Comparison of ENCODE assay signal across 15 mouse cellular contexts in the genomic region with DNA sequence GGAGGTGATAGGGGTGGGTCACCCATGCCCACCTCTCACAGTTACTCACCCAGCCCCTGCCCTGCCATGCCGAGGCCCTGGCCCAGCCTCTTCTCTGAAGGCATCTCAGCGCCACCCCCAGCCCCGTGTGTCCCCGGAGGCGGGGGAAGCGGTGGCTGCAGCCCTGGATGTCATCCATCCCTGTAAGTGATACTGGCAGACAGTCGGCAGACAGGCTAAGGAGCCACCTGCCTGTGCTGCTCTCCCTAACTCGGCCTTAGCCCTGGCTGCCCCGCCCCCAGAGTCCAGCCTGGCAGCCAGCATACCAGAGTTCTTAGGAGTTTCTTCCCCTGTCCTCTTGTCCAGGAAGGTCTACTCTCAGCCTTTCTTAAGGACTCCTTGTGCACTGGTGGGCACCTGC. TPM values are rescaled to one million over a fixed set of nuclear protein-coding genes. Genes with fewer than 3 reads are reported as not detected.
DNase-seq lines count a peak whose midpoint lies in the region; ATAC-seq and TF ChIP-seq lines count a peak whose summit lies in the region.
"Had no signal": no experiment of that assay in that cellular context is flagged by ENCODE, and none has a peak within 500 bp of the region (broad histone marks: within the 10 kb centered on the region; RNA-seq: fewer than 3 reads in every experiment).

No protein-coding gene starts in this region.

- no peaks in the 10 kb centered on the region for H3K4me1 ChIP-seq in forebrain, embryonic 14.5 days (ENCODE audit: control insufficient read depth, insufficient read depth, low read length)
- H3K4me1 ChIP-seq in forebrain, embryonic 15.5 days: no peaks in the 10 kb centered on the region
- H3K4me1 ChIP-seq: hindbrain, embryonic 13.5 days had no signal

- H3K27me3 ChIP-seq in forebrain, embryonic 14.5 days (replicated peaks; ENCODE audit: control insufficient read depth, insufficient read depth, low read length): no peaks in the 10 kb centered on the region
- no peaks in the 10 kb centered on the region for H3K27me3 ChIP-seq in forebrain, embryonic 15.5 days
- H3K27me3 ChIP-seq: limb, embryonic 15.5 days had no signal

- no peak for TF ChIP-seq CTCF in layer of hippocampus, adult 2 months (conservative IDR thresholded peaks at IDR 0.05)

- 14% methylated on average over 9 of the region's 9 CpGs for WGBS in forebrain, embryonic 14.5 days
- WGBS in forebrain, embryonic 15.5 days: 25% methylated on average over 9 of the region's 9 CpGs

- no peak overlapping the region for H3K27ac ChIP-seq in forebrain, embryonic 14.5 days (ENCODE audit: low read depth, low read length)
- no peak overlapping the region for H3K27ac ChIP-seq in forebrain, embryonic 15.5 days (replicated peaks)
- H3K27ac ChIP-seq in layer of hippocampus, adult 2 months: peak overlapping the region; percentile 65
- H3K27ac ChIP-seq: hindbrain, embryonic 13.5 days; limb, embryonic 15.5 days had no signal

- DNase-seq in forebrain, embryonic 14.5 days (ENCODE audit: low spot score): no peak
- DNase-seq in layer of hippocampus, adult 2 months (ENCODE audit: low spot score in 2 of 2): no peak
- no peak for DNase-seq in layer of hippocampus, adult 9-11 months
- DNase-seq in brain, adult 2 months (ENCODE audit: low read depth, low spot score): peak; percentile 61
- DNase-seq in gastrocnemius, adult 8-10 months (ENCODE audit: low spot score in 2 of 2): peak; percentile 53 to 74
- DNase-seq in spleen, postnatal 10 days (ENCODE audit: low spot score in 2 of 2): no peak
- no peak for DNase-seq in layer of hippocampus, adult 11-12 months (ENCODE audit: low spot score)
- DNase-seq: heart, adult 18-20 months; lung, adult 18-20 months; lung, postnatal 4 days had no signal

- H3K4me3 ChIP-seq in forebrain, embryonic 14.5 days (ENCODE audit: low read depth, low read length): no peak overlapping the region
- no peak overlapping the region for H3K4me3 ChIP-seq in forebrain, embryonic 15.5 days
- no peak overlapping the region for H3K4me3 ChIP-seq in layer of hippocampus, adult 2 months
- H3K4me3 ChIP-seq: hindbrain, embryonic 13.5 days; limb, embryonic 15.5 days had no signal

- no peak overlapping the region for H3K4me2 ChIP-seq in forebrain, embryonic 14.5 days (ENCODE audit: low read length)
- H3K4me2 ChIP-seq in forebrain, embryonic 15.5 days (replicated peaks): no peak overlapping the region
- H3K4me2 ChIP-seq: hindbrain, embryonic 13.5 days; limb, embryonic 15.5 days had no signal

- H3K9ac ChIP-seq in forebrain, embryonic 14.5 days (ENCODE audit: low read length): 0 out of 2 replicates have a peak overlapping the region, but pooled peaks have one; percentile 13
- no peak overlapping the region for H3K9ac ChIP-seq in forebrain, embryonic 15.5 days (replicated peaks)
- H3K9ac ChIP-seq: hindbrain, embryonic 13.5 days; limb, embryonic 15.5 days had no signal

- no peak for ATAC-seq in forebrain, embryonic 14.5 days
- ATAC-seq in forebrain, embryonic 15.5 days (replicated peaks): no peak
- ATAC-seq: intestine, postnatal 0 days had no signal

- no peaks in the 10 kb centered on the region for H3K9me3 ChIP-seq in forebrain, embryonic 14.5 days (replicated peaks; ENCODE audit: control insufficient read depth, low read length)
- H3K9me3 ChIP-seq in forebrain, embryonic 15.5 days: no peaks in the 10 kb centered on the region
- H3K9me3 ChIP-seq: hindbrain, embryonic 13.5 days; limb, embryonic 15.5 days had no signal

- H3K36me3 ChIP-seq in forebrain, embryonic 14.5 days (ENCODE audit: control insufficient read depth, insufficient read depth, low read length): 0 out of 2 replicates have a peak, but pooled peaks cover 7% of the 10 kb centered on the region
- H3K36me3 ChIP-seq in forebrain, embryonic 15.5 days: peaks cover 7% of the 10 kb centered on the region

RNA-seq across cellular contexts. Expression of a gene that starts 20.6 kb away (rescaled TPM):
- 46.3 and 47.5 TPM in 2 replicates for polyA plus RNA-seq in forebrain, embryonic 14.5 days (2014; fragmentation: Nextera tagmentation; extraction: Ambion mirVana)
- 86.0 and 95.9 TPM in 2 replicates for polyA plus RNA-seq in forebrain, embryonic 15.5 days (2015; fragmentation: Nextera tagmentation; extraction: Ambion mirVana)
- 10 to 100 TPM; 63.4 to 71.4 TPM for total RNA-seq in layer of hippocampus, adult 2 months (2021)
- total RNA-seq in gastrocnemius, adult 8-10 months (2022): 10 to 100 TPM; 40.4 to 47.2 (median 42.3) TPM

RNA-seq across cellular contexts. Expression of a gene that starts 26.2 kb away (rescaled TPM):
- 6.5 and 7.3 TPM in 2 replicates for polyA plus RNA-seq in forebrain, embryonic 14.5 days (2014; fragmentation: Nextera tagmentation; extraction: Ambion mirVana)
- 6.8 and 7.7 TPM in 2 replicates for polyA plus RNA-seq in forebrain, embryonic 15.5 days (2015; fragmentation: Nextera tagmentation; extraction: Ambion mirVana)
- 1 to 10 TPM; 2.4 to 3.3 TPM for total RNA-seq in layer of hippocampus, adult 2 months (2021)
- 1 to 10 TPM; 1.5 to 5.7 (median 3.0) TPM for total RNA-seq in gastrocnemius, adult 8-10 months (2022)
- polyA plus RNA-seq: C2C12 had no signal

Comparison
In these comparisons a context has a peak if more than half of its experiments do, and no peak if none do; other contexts are left out.
1. DNase-seq: peak in brain, adult 2 months (single experiment) and gastrocnemius, adult 8-10 months (2 of 2); none in forebrain, embryonic 14.5 days (single experiment), layer of hippocampus, adult 2 months (0 of 2), layer of hippocampus, adult 9-11 months (single experiment), spleen, postnatal 10 days (0 of 2) and layer of hippocampus, adult 11-12 months (single experiment).